Mouse (Mus musculus) macrophage (primary cell): ENCODE data around the gene Dagla. TPM values are rescaled to one million over a fixed set of nuclear protein-coding genes. Genes with fewer than 3 reads are reported as not detected.

Experiments used
- H3K27ac ChIP-seq: fragments of 350-480 bp; formaldehyde crosslinking; 2 replicates; pipeline ENCODE4 v1.9.0; 2021
- H3K36me3 ChIP-seq: fragments of 350-480 bp; formaldehyde crosslinking; 2 replicates; pipeline ENCODE4 v1.9.0; 2021; ENCODE audit errors: inconsistent target
- H3K4me3 ChIP-seq: fragments of 350-480 bp; formaldehyde crosslinking; 2 replicates; pipeline ENCODE4 v1.9.0; 2021; ENCODE audit errors: inconsistent target
- H3K79me2 ChIP-seq: fragments of 350-480 bp; formaldehyde crosslinking; 2 replicates; pipeline ENCODE4 v1.9.0; 2021; ENCODE audit errors: inconsistent target
- WGBS: methylation state at CpG from one replicate; pipeline ENCODE4 v1.1.7; 2026; ENCODE audit warnings: inconsistent platforms; ENCODE audit not compliant: missing documents; 5-methylcytosine and 5-hydroxymethylcytosine counted together
- polyA plus RNA-seq: library from polyadenylated mRNA; stranded (reverse); fragments of 250-400 nt; gene quantifications from 3 replicates; pipeline ENCODE4 v1.2.4, GENCODE M21; 2018; ENCODE audit warnings: inconsistent platforms

Gene Dagla
- polyA plus RNA-seq, 1 experiment from 2014 or later = 2.9 TPM

- peaks cover 36% of the 10 kb centered on the region for H3K36me3 ChIP-seq
- H3K27ac ChIP-seq = peak overlapping the region; percentile 95
These were observed 101.4 kb downstream of the Dagla start for GRCm38 (mm10) chr19:10203146-10203847.

GRCm38 (mm10) chr19:10198723-10199122 is 106.0 kb downstream of the Dagla start:
- H3K27ac ChIP-seq = no peak overlapping the region
- 41% methylated on average over 3 of the region's 3 CpGs for WGBS
- H3K4me3 ChIP-seq = no peak overlapping the region

More at GRCm38 (mm10) chr19:10203146-10203847, 101.4 kb downstream of the Dagla start:
- peak overlapping the region; percentile 99 for H3K4me3 ChIP-seq
- WGBS = 3% methylated on average over 23 of the region's 23 CpGs
- peaks cover 64% of the 10 kb centered on the region for H3K79me2 ChIP-seq

GRCm38 (mm10) chr19:10198286-10198685 is 106.4 kb downstream of the Dagla start:
- peaks cover 36% of the 10 kb centered on the region for H3K79me2 ChIP-seq
- H3K4me3 ChIP-seq = no peak overlapping the region
- 95% methylated on average over 2 of the region's 2 CpGs for WGBS
- H3K27ac ChIP-seq = no peak overlapping the region
- peaks cover 37% of the 10 kb centered on the region for H3K36me3 ChIP-seq

More at GRCm38 (mm10) chr19:10198723-10199122, 106.0 kb downstream of the Dagla start:
- peaks cover 39% of the 10 kb centered on the region for H3K79me2 ChIP-seq
- H3K36me3 ChIP-seq = peaks cover 33% of the 10 kb centered on the region

GRCm38 (mm10) chr19:10197130-10197529 is 107.5 kb downstream of the Dagla start:
- H3K36me3 ChIP-seq = peaks cover 45% of the 10 kb centered on the region
- H3K27ac ChIP-seq = no peak overlapping the region
- H3K4me3 ChIP-seq = no peak overlapping the region
- 100% methylated on average over 4 of the region's 4 CpGs for WGBS
- peaks cover 24% of the 10 kb centered on the region for H3K79me2 ChIP-seq

Other genes starting within 250 kb of the Dagla start
- 3.4 to 12.4 TPM (median 9.7 TPM) in 3 replicates for gene Fads2, start 203.1 kb downstream of the Dagla start, polyA plus RNA-seq
- 63.4 to 93.5 TPM (median 74.9 TPM) in 3 replicates for gene Fads1, start 122.0 kb downstream of the Dagla start, polyA plus RNA-seq
- gene Tmem258, start 100.9 kb downstream of the Dagla start, polyA plus RNA-seq = 135 to 169 TPM (median 137 TPM) in 3 replicates
- gene Fen1, start 100.7 kb downstream of the Dagla start, polyA plus RNA-seq = 13.8 to 52.7 TPM (median 20.3 TPM) in 3 replicates
- gene Myrf, start 64.1 kb downstream of the Dagla start, polyA plus RNA-seq = 0.08 to 0.37 TPM (median 0.17 TPM) in 3 replicates
- gene Syt7, start 84.2 kb upstream of the Dagla start, polyA plus RNA-seq = not detected in 3 replicates
- gene Lrrc10b, start 152.6 kb upstream of the Dagla start, polyA plus RNA-seq = 0.09 to 0.19 TPM in 2 of 3 replicates, not detected in the other
- gene Ppp1r32, start 178.1 kb upstream of the Dagla start, polyA plus RNA-seq = 0.19 TPM in 1 of 3 replicates, not detected in the others
- gene Cpsf7, start 220.4 kb upstream of the Dagla start, polyA plus RNA-seq = 23.4 to 32.9 TPM (median 25.6 TPM) in 3 replicates
- gene Sdhaf2, start 221.3 kb upstream of the Dagla start, polyA plus RNA-seq = 47.5 to 57.7 TPM (median 49.5 TPM) in 3 replicates